Mouse (Mus musculus): Measurements from ENCODE around the gene Dcdc2a. TPM values are rescaled to one million over a fixed set of nuclear protein-coding genes. Genes with fewer than 3 reads are reported as not detected.

Dcdc2a gene
- polyA plus RNA-seq, 1 experiment from 2014 or later, result 3.2 TPM

Other genes starting within 250 kb of the Dcdc2a start
- 51.3 and 58.6 TPM in 2 replicates for gene Acot13, start 224.5 kb upstream of the Dcdc2a start, polyA plus RNA-seq (2014; fragmentation: Nextera tagmentation; extraction: Ambion mirVana)
- gene Tdp2, start 224.3 kb upstream of the Dcdc2a start, polyA plus RNA-seq (2014; fragmentation: Nextera tagmentation; extraction: Ambion mirVana), result 78.9 and 79.4 TPM in 2 replicates
- 0.94 and 1.4 TPM in 2 replicates for gene D130043K22Rik, start 210.9 kb upstream of the Dcdc2a start, polyA plus RNA-seq (2014; fragmentation: Nextera tagmentation; extraction: Ambion mirVana)
- 6.0 and 7.6 TPM in 2 replicates for gene Aldh5a1, start 118.3 kb upstream of the Dcdc2a start, polyA plus RNA-seq (2014; fragmentation: Nextera tagmentation; extraction: Ambion mirVana)
- gene Gpld1, start 112.9 kb upstream of the Dcdc2a start, polyA plus RNA-seq (2014; fragmentation: Nextera tagmentation; extraction: Ambion mirVana), result 0.25 and 0.81 TPM in 2 replicates
- gene Mrs2, start 35.6 kb upstream of the Dcdc2a start, polyA plus RNA-seq (2014; fragmentation: Nextera tagmentation; extraction: Ambion mirVana), result 24.4 and 30.8 TPM in 2 replicates
- gene Nrsn1, start 214.5 kb downstream of the Dcdc2a start, polyA plus RNA-seq (2014; fragmentation: Nextera tagmentation; extraction: Ambion mirVana), result 12.2 and 15.1 TPM in 2 replicates